Mouse (Mus musculus) erythroblast, embryonic 14.5 days (primary cell): Measurements from ENCODE around the gene Tcte2.

ENCODE experiments used
- GATA1 ChIP-seq: IDR thresholded peaks from 2 replicates; pipeline ENCODE4 v1.6.1; 2012; ENCODE audit warnings: low read length, inconsistent platforms, mixed read lengths
- TAL1 ChIP-seq: IDR thresholded peaks from 3 replicates; pipeline ENCODE4 v1.6.1; 2012; ENCODE audit warnings: low read length, inconsistent platforms, mixed read lengths

GRCm38 (mm10) chr17:13695211-13695610, 66.4 kb downstream of the Tcte2 start:
- TF ChIP-seq TAL1 (no peak), GATA1 (no peak)
